Mouse (Mus musculus) CD4-positive, CD25-positive, alpha-beta regulatory T cell, adult 2 months (primary cell): ENCODE measurements around the gene Galnt18.

Experiments used
- DNase-seq: peaks from one replicate; pipeline ENCODE4 v3.0.0-alpha.2; 2012; ENCODE audit warnings: low read depth, low spot score

Gene Galnt18

GRCm38 (mm10) chr7:111637866-111638448, 141.8 kb downstream of the Galnt18 start:
- no peak for DNase-seq

- no peak for DNase-seq
Measured at GRCm38 (mm10) chr7:111636503-111636902, 143.3 kb downstream of the Galnt18 start.

- DNase-seq, result no peak
Measured at GRCm38 (mm10) chr7:111631265-111631664, 148.5 kb downstream of the Galnt18 start.

GRCm38 (mm10) chr7:111626232-111626631, 153.5 kb downstream of the Galnt18 start:
- no peak for DNase-seq

- DNase-seq, result no peak
Measured at GRCm38 (mm10) chr7:111625736-111626135, 154.0 kb downstream of the Galnt18 start.

- DNase-seq, result no peak
Measured at GRCm38 (mm10) chr7:111616231-111616937, 163.4 kb downstream of the Galnt18 start.

GRCm38 (mm10) chr7:111614471-111614870, 165.3 kb downstream of the Galnt18 start:
- no peak for DNase-seq

GRCm38 (mm10) chr7:111607476-111607875, 172.3 kb downstream of the Galnt18 start:
- no peak for DNase-seq

- no peak for DNase-seq
Measured at GRCm38 (mm10) chr7:111606091-111606490, 173.7 kb downstream of the Galnt18 start.

- DNase-seq, result no peak
Measured at GRCm38 (mm10) chr7:111605663-111606062, 174.1 kb downstream of the Galnt18 start.

- DNase-seq, result no peak
Measured at GRCm38 (mm10) chr7:111604578-111605208, 175.1 kb downstream of the Galnt18 start.

GRCm38 (mm10) chr7:111603186-111603585, 176.6 kb downstream of the Galnt18 start:
- no peak for DNase-seq

- DNase-seq, result no peak
Measured at GRCm38 (mm10) chr7:111601339-111602067, 178.3 kb downstream of the Galnt18 start.

- DNase-seq, result no peak
Measured at GRCm38 (mm10) chr7:111600756-111601155, 179.0 kb downstream of the Galnt18 start.

GRCm38 (mm10) chr7:111593680-111594079, 186.1 kb downstream of the Galnt18 start:
- DNase-seq, result no peak

- DNase-seq, result no peak
Measured at GRCm38 (mm10) chr7:111589506-111590125, 190.2 kb downstream of the Galnt18 start.

- no peak for DNase-seq
Measured at GRCm38 (mm10) chr7:111588291-111588781, 191.4 kb downstream of the Galnt18 start.

- DNase-seq, result no peak
Measured at GRCm38 (mm10) chr7:111580547-111580946, 199.2 kb downstream of the Galnt18 start.

GRCm38 (mm10) chr7:111575096-111575495, 204.7 kb downstream of the Galnt18 start:
- DNase-seq, result no peak

- no peak for DNase-seq
Measured at GRCm38 (mm10) chr7:111572336-111572735, 207.4 kb downstream of the Galnt18 start.

GRCm38 (mm10) chr7:111566838-111567237, 212.9 kb downstream of the Galnt18 start:
- no peak for DNase-seq
